Mouse (Mus musculus): ENCODE measurements at regions not wholly inside any gene's neighbourhood (a gene's known extent, or its start where the extent isn't known, plus 50 kb on each side); places are given as distances from the start of the nearest gene placed in this dataset.

GRCm38 (mm10) chr11:52644081-52644768 is 120.2 kb upstream of the Fstl4 start:
- TF ChIP-seq CTCF (IDR thresholded peaks at IDR 0.05; ENCODE audit: low read depth) (no peak), EP300 (IDR thresholded peaks at IDR 0.05; ENCODE audit: low read depth) (no peak)

Data from liver, postnatal 0 days (tissue).